Mouse (Mus musculus) liver, embryonic 14.5 days (tissue): ENCODE measurements around the gene Egln1. TPM values are rescaled to one million over a fixed set of nuclear protein-coding genes. Genes with fewer than 3 reads are reported as not detected.
A peak's percentile ranks its signal among the peaks of the same experiment; 100 is the strongest.

Experiments used
- ATAC-seq: fragments of 200-750 bp; cut with Nextera tagmentation; 2 replicates; pipeline ENCODE4 v1.8.0; 2017; ENCODE audit warnings: moderate number of reproducible peaks, mild to moderate bottlenecking, moderate library complexity; ENCODE audit not compliant: insufficient read depth
- DNase-seq, 3 experiments: peaks; one replicate each; pipeline ENCODE4 v3.0.0-alpha.2; 2012 to 2013; ENCODE audit warnings: low read depth in 3 of 3, low spot score in 3 of 3
- H3K27ac ChIP-seq: fragments of 300-500 bp; sonication (generic); 2 replicates; pipeline ENCODE4 v1.5.1; 2014; ENCODE audit warnings: moderate library complexity, mild to moderate bottlenecking, control low read depth, inconsistent platforms
- H3K27me3 ChIP-seq: fragments of 300-500 bp; sonication (generic); 2 replicates; pipeline ENCODE4 v1.6.1; 2014; ENCODE audit warnings: mild to moderate bottlenecking, low read length, moderate library complexity; ENCODE audit not compliant: control insufficient read depth, insufficient read depth
- H3K36me3 ChIP-seq: fragments of 300-500 bp; sonication (generic); replicated peaks from 2 replicates; pipeline ENCODE4 v1.6.1; 2014; ENCODE audit warnings: low read depth; ENCODE audit not compliant: control insufficient read depth, insufficient read depth
- H3K4me1 ChIP-seq, 2 experiments: fragments of 200-500 bp in 1 of 2; fragments of 300-500 bp in 1 of 2; sonication (generic) in 1 of 2; replicated peaks; 2 replicates each; pipeline ENCODE4 v1.6.1; 2012 to 2014; ENCODE audit warnings: antibody characterized with exemption in 1 of 2, inconsistent platforms in 1 of 2, low read length in 1 of 2; ENCODE audit not compliant: control insufficient read depth in 2 of 2, insufficient read depth in 2 of 2
- H3K4me2 ChIP-seq: fragments of 300-500 bp; sonication (generic); 2 replicates; pipeline ENCODE4 v1.6.1; 2014; ENCODE audit warnings: low read depth, mild to moderate bottlenecking, control low read depth, moderate library complexity
- H3K4me3 ChIP-seq, 2 experiments: fragments of 200-500 bp in 1 of 2; fragments of 300-500 bp in 1 of 2; sonication (generic) in 1 of 2; 2 replicates each; pipeline ENCODE4 v1.5.1; 2012 to 2014; ENCODE audit warnings: low read depth in 2 of 2, low read length in 2 of 2, mild to moderate bottlenecking in 2 of 2, control low read depth in 1 of 2, inconsistent platforms in 1 of 2, moderate library complexity in 1 of 2; ENCODE audit not compliant: insufficient read depth in 1 of 2
- H3K9ac ChIP-seq: fragments of 300-500 bp; sonication (generic); replicated peaks from 2 replicates; pipeline ENCODE4 v1.6.1; 2014; ENCODE audit warnings: mild to moderate bottlenecking, control low read depth, moderate library complexity
- H3K9me3 ChIP-seq: fragments of 300-500 bp; sonication (generic); 2 replicates; pipeline ENCODE4 v1.6.1; 2016; ENCODE audit warnings: low read length, mixed read lengths; ENCODE audit not compliant: control insufficient read depth
- CTCF ChIP-seq: IDR thresholded peaks from 2 replicates; pipeline ENCODE4 v1.5.1; 2016; ENCODE audit warnings: antibody characterized with exemption, low read depth, control low read depth
- EP300 ChIP-seq: IDR thresholded peaks from 2 replicates; pipeline ENCODE4 v1.6.1; 2016; ENCODE audit warnings: antibody characterized with exemption, low read depth
- WGBS: fragments of 180-500 bp; shearing (Covaris S2); extraction: QIAGEN DNeasy Blood & Tissue Kit; methylation state at CpG from one replicate; pipeline ENCODE4 v1.1.7; 2014; ENCODE audit not compliant: insufficient replicate concordance; 5-methylcytosine and 5-hydroxymethylcytosine counted together
- polyA plus RNA-seq, 2 experiments: library from polyadenylated mRNA; depleted of rRNA in 1 of 2; stranded (reverse) in 1 of 2; unstranded in 1 of 2; fragments of >200 nt; fragmentation: Nextera tagmentation in 1 of 2; extraction: Ambion mirVana in 1 of 2; gene quantifications; 2 replicates each; pipeline versions ENCODE4 v1.2.1 to v1.2.3; 2012 to 2014

Egln1 gene
- polyA plus RNA-seq, 2 experiments, result 3.9 to 5.5 TPM

DNA sequence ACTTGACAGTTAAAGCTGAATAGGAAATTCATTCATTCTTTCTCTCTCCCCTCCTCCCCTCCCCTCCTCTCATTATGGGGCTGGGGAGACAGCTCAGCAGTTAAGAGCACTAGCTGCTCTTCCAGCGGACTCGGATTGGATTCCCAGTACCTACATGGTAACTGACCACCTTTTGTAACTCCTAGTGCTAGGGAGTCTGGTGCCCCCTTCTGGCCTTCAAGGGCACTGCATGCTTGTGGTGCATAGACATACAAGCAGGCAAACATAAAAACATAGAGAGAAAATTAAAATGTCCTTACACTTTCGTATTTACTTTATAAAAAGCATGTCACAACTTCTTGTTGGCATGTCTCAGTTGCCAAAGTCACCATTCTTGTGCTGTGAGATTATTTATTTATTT, 30.9 kb upstream of the Egln1 start:
- Histone ChIP-seq H3K4me2 (no peak overlapping the region), H3K9me3 (peaks cover 3% of the 10 kb centered on the region; the same call in 1 of the 2 replicates), H3K27ac (no peak overlapping the region), H3K9ac (no peak overlapping the region), H3K27me3 (no peaks in the 10 kb centered on the region), H3K4me3 (no peak overlapping the region), H3K36me3 (no peaks in the 10 kb centered on the region), H3K4me1 (no peaks in the 10 kb centered on the region)
- TF ChIP-seq EP300 (no peak), CTCF (peak; percentile 70)
- DNase-seq (no peak), ATAC-seq (no peak)
- 76% methylated on average over 3 of the region's 3 CpGs for WGBS

DNA sequence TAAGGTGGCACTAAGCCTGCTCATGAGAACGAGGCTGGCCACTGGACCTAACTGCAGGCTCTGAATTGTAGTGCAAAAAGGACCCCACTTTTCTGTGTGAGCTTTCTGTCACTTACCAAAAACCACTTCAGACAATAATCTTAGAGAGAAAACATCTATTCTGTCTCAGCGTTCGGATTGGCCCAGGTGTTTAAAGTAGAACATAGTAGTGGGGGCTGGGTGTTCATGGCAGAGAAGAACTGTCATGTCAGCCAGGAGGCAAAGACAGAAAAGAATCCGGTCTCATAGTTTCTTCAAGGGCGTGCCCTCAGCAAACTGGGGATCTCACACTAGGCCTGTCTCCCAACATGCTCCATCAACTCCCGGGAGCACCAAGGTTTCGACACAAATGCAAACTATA, 28.9 kb upstream of the Egln1 start:
- Histone ChIP-seq H3K4me2 (no peak overlapping the region), H3K36me3 (no peaks in the 10 kb centered on the region)

GRCm38 (mm10) chr8:124976211-124976610, 27.1 kb upstream of the Egln1 start:
- H3K9me3 ChIP-seq, result peaks cover 3% of the 10 kb centered on the region; the same call in 1 of the 2 replicates
- no peak overlapping the region for H3K4me2 ChIP-seq
- TF ChIP-seq EP300, result no peak
- no peak for TF ChIP-seq CTCF
- DNase-seq (no peak), ATAC-seq (no peak)
- H3K4me1 ChIP-seq, result no peaks in the 10 kb centered on the region; a peak in 1 of 4 replicates
- no peaks in the 10 kb centered on the region for H3K36me3 ChIP-seq
- H3K27me3 ChIP-seq, result no peaks in the 10 kb centered on the region
- no peak overlapping the region for H3K4me3 ChIP-seq
- 70% methylated on average over 6 of the region's 6 CpGs for WGBS
- no peak overlapping the region for H3K27ac ChIP-seq
- H3K9ac ChIP-seq, result no peak overlapping the region

More for the DNA sequence above, 28.9 kb upstream of the Egln1 start:
- no peak overlapping the region for H3K4me3 ChIP-seq
- 69% methylated on average over 7 of the region's 7 CpGs for WGBS
- no peak for TF ChIP-seq CTCF
- TF ChIP-seq EP300, result no peak
- H3K4me1 ChIP-seq, result no peaks in the 10 kb centered on the region; a peak in 1 of 4 replicates
- no peak overlapping the region for H3K9ac ChIP-seq
- no peaks in the 10 kb centered on the region for H3K27me3 ChIP-seq
- ATAC-seq, result no peak
- H3K9me3 ChIP-seq, result peaks cover 3% of the 10 kb centered on the region; the same call in 1 of the 2 replicates
- DNase-seq, result no peak
- H3K27ac ChIP-seq, result no peak overlapping the region

GRCm38 (mm10) chr8:124974254-124974653, 25.1 kb upstream of the Egln1 start:
- ATAC-seq, result peak; percentile 39

DNA sequence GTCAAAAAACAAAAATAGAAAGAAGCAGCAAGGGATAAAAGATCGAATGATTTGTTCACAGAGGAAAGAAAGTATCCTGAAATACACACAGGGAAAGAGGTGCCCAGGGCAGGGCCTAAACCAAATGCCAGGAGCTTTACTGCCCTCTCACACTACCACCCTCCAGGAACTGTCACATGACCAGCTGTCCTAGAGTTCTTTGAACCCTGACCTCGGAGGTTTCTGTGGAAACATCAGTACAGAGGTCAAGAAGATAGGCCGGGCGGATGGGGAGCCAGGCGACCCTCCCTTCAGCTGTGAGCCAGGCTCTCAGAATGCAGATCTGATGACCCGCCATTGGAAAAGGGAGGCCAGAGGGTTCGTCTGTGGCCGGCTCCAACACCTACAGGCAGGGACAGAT, 24.1 kb upstream of the Egln1 start:
- Histone ChIP-seq H3K27ac (no peak overlapping the region), H3K4me1 (peaks cover 0 to 7% of the 10 kb centered on the region in 2 experiments; a peak in 2 of 4 replicates), H3K4me2 (no peak overlapping the region), H3K9ac (no peak overlapping the region), H3K27me3 (no peaks in the 10 kb centered on the region), H3K36me3 (no peaks in the 10 kb centered on the region), H3K4me3 (no peak overlapping the region), H3K9me3 (no peaks in the 10 kb centered on the region)
- WGBS, result 61% methylated on average over 8 of the region's 8 CpGs
- DNase-seq (no peak), ATAC-seq (no peak)
- TF ChIP-seq EP300, result no peak
- no peak for TF ChIP-seq CTCF

More at GRCm38 (mm10) chr8:124974254-124974653, 25.1 kb upstream of the Egln1 start:
- H3K4me1 ChIP-seq, result peaks cover 0 to 6% of the 10 kb centered on the region in 2 experiments; a peak in 2 of 4 replicates
- H3K4me2 ChIP-seq, result no peak overlapping the region
- H3K4me3 ChIP-seq, result no peak overlapping the region
- no peak overlapping the region for H3K9ac ChIP-seq
- DNase-seq, result no peak
- no peak for TF ChIP-seq CTCF
- no peak for TF ChIP-seq EP300
- no peak overlapping the region for H3K27ac ChIP-seq
- no peaks in the 10 kb centered on the region for H3K27me3 ChIP-seq
- H3K36me3 ChIP-seq, result no peaks in the 10 kb centered on the region
- H3K9me3 ChIP-seq, result no peaks in the 10 kb centered on the region
- WGBS, result 25% methylated on average over 4 of the region's 4 CpGs
